In the genomic region with DNA sequence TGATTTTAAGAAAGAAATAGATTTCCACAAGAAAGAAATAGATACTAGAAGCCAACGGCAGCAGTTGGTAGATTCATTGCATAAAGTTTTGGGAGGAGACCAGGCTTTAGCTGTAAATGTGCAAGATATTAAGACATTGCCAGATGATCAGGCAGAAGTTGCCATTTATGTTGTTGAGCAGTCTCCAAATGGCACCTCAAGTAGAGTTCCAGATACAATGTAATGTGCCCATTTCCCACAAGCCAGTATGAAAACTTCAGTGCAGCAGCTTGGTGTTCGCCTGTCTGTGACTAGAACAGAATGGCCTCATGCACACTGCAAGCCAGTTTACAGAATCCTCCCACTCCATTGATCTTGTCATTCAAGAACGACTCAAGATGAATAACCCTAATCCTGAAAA, we compare ENCODE assay signal across 12 mouse cellular contexts.
"Had no signal": no experiment of that assay in that cellular context is flagged by ENCODE, and none has a peak within 500 bp of the region (broad histone marks: within the 10 kb centered on the region; RNA-seq: fewer than 3 reads in every experiment).

No protein-coding gene starts in this region.

- H3K4me3 ChIP-seq: kidney, embryonic 15.5 days; left cerebral cortex, adult 2 months; limb, embryonic 10.5 days; liver, embryonic 15.5 days; midbrain, embryonic 13.5 days had no signal

- H3K36me3 ChIP-seq: kidney, embryonic 15.5 days; limb, embryonic 10.5 days; liver, embryonic 15.5 days; midbrain, embryonic 13.5 days had no signal

- DNase-seq: kidney, adult 2 months; kidney, postnatal 14 days; lung, adult 2 months; lung, postnatal 36 days; right cerebral cortex, postnatal 14 days had no signal

- H3K4me1 ChIP-seq: kidney, embryonic 15.5 days; limb, embryonic 10.5 days; liver, embryonic 15.5 days; midbrain, embryonic 13.5 days had no signal

- H3K9ac ChIP-seq: kidney, embryonic 15.5 days; liver, embryonic 15.5 days; midbrain, embryonic 13.5 days had no signal

- H3K4me2 ChIP-seq: kidney, embryonic 15.5 days; liver, embryonic 11.5 days; liver, embryonic 15.5 days; midbrain, embryonic 13.5 days had no signal

- H3K27ac ChIP-seq: kidney, embryonic 15.5 days; left cerebral cortex, adult 2 months; limb, embryonic 10.5 days; liver, embryonic 15.5 days; midbrain, embryonic 13.5 days had no signal

- ATAC-seq: lung, postnatal 0 days; midbrain, embryonic 13.5 days had no signal

- H3K27me3 ChIP-seq: kidney, embryonic 15.5 days; liver, embryonic 15.5 days; midbrain, embryonic 13.5 days had no signal

- H3K9me3 ChIP-seq: kidney, embryonic 15.5 days; limb, embryonic 10.5 days; liver, embryonic 15.5 days; midbrain, embryonic 13.5 days had no signal
